Mouse (Mus musculus) urinary bladder, postnatal 0 days (tissue): ENCODE measurements around the gene Cfi. TPM values are rescaled to one million over a fixed set of nuclear protein-coding genes. Genes with fewer than 3 reads are reported as not detected.

ENCODE experiments used
- polyA plus RNA-seq: library from polyadenylated mRNA; unstranded; fragments of >200 nt; fragmentation: Nextera tagmentation; extraction: Ambion mirVana; gene quantifications from 2 replicates; pipeline ENCODE4 v1.2.1, GENCODE M21; 2015

Cfi gene
- polyA plus RNA-seq: 0.22 and 0.75 TPM in 2 replicates

GRCm38 (mm10) chr3:129835388-129835934 is at the start of gene Cfi:
Cfi (plus strand) TSS chr3:129835884.

DNA sequence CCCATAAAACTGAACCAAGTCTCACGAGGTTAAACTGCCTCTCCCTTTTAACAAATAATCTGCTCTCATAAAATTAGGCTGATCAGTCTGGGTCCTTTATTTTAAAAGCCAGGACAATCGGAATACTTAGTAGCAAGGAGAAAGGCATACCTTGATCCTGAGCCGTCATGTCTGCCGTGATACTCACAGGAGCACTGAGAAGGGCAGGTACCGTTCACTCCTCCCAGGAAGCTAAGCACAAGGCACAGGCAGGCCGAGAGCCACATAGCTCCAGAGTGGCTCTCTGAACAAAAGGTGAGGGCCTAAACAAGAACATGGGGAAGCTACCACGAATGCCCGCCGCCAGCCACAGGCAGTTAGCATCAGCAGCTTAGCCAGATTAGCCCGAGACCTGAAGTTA is 31.9 kb upstream of the Cfi start, which contains the start of gene Lrit3:
Gene Lrit3 (minus strand): TSS at position 266 of the 400 bp plus-strand sequence.

GRCm38 (mm10) chr3:129822206-129822775 is 13.4 kb upstream of the Cfi start, which contains the start of gene Rrh:
Rrh (minus strand) TSS chr3:129822587.

DNA sequence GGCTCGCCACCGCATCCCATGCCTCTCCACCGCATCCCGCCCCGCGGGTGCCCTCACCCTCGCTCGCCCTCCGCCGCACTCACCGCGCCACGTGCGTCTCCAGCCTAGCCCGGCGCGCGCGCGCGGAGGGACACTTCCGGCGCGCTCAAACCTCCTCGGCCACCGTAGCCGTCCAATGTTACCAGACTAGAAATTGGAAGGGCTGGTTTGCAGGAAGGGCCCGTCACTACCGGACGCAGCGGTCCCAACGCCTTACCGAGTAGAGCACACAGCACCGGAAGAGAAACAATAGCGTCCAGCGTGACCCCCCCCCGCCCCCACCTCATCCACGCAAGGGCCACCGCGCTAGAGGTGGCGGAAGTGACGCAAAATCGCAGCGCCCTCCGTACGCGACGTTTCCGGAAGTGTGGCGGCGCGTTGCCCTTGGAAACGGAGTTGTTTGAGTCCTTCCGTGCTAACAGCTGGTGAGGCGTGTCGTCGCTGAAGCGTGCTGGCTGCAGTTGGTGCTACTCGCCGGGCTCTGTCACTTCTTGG is 4.6 kb upstream of the Cfi start, which contains the start of gene Gar1:
Gene Gar1 (minus strand): TSS at position 362 of the 534 bp plus-strand sequence.

DNA sequence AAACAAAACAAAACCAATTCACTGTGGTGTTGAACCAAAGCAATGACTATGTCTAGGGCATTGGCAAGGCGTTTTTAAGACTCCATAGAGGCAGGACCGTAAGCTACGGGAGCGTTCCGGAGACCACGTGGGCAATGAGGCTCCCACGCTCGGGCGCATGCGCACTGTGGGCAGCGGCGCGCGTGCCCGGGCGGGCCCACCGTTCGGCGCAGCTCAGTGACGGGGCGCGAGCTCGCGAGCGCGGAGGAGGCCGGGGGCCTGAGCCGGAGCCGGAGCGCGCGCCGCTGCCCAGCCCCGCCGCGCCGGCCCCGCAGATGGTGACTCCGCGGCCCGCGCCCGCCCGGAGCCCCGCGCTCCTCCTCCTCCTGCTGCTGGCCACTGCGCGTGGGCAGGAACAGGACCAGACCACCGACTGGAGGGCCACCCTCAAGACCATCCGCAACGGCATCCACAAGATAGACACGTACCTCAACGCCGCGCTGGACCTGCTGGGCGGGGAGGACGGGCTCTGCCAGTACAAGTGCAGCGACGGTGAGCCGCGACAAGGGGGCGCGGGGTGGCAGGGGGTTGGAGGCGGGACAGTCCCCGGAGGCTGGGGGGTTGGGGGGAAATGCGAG is 42.8 kb downstream of the Cfi start, which contains the start of gene Pla2g12a:
Gene Pla2g12a (plus strand): TSS at position 202 of the 617 bp plus-strand sequence.

DNA sequence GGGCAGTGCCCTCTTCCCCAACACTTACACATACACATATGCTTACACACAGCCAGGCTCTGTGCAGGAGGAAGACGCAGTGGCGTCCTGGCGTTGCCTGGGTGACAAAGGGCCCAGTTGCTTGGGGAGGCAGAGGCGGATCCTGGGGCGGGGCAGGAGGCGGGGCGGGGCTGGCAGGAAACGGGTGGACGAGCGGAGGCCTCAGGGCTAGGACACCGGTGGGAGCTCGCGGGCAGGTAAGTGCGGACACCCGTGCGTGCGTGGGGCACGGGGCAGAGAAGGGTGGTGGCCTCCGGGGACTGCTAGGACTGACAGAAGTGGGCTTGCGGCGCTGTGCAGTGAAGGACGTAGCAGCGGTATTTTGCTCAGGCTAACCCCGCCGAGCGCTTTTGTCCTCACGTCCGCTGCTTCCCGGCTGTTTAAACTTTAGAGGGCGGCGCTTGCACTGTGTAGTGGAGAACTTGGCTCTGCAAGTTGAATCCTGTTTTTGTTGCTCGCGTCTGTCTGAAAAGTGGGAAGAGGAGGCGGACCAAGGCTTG is 65.7 kb downstream of the Cfi start, which contains the start of gene Casp6:
Gene Casp6 (plus strand): TSS at position 155 of the 539 bp plus-strand sequence.

Other genes starting within 250 kb of the Cfi start
- gene Egf, start 80.6 kb upstream of the Cfi start, polyA plus RNA-seq: 0.41 and 1.0 TPM in 2 replicates
- not detected in 2 replicates for gene Lrit3, start 31.9 kb upstream of the Cfi start, polyA plus RNA-seq
- gene Rrh, start 13.3 kb upstream of the Cfi start, polyA plus RNA-seq: 0.35 and 0.40 TPM in 2 replicates
- gene Gar1, start 4.5 kb upstream of the Cfi start, polyA plus RNA-seq: 28.1 and 30.1 TPM in 2 replicates
- 16.8 and 19.9 TPM in 2 replicates for gene Pla2g12a, start 42.7 kb downstream of the Cfi start, polyA plus RNA-seq
- 24.5 and 28.2 TPM in 2 replicates for gene Casp6, start 65.5 kb downstream of the Cfi start, polyA plus RNA-seq
- 12.7 and 20.3 TPM in 2 replicates for gene Mcub, start 134.3 kb downstream of the Cfi start, polyA plus RNA-seq
- gene Sec24b, start 225.7 kb downstream of the Cfi start, polyA plus RNA-seq: 24.4 and 25.8 TPM in 2 replicates